Mouse (Mus musculus): ENCODE measurements around the gene Lrrfip2. TPM values are rescaled to one million over a fixed set of nuclear protein-coding genes. Genes with fewer than 3 reads are reported as not detected.

Lrrfip2 gene
- polyA plus RNA-seq, 1 experiment from 2014 or later: 45.5 TPM

- no peak overlapping the region for H3K9ac ChIP-seq (ENCODE audit: low read length)
- no peak overlapping the region for H3K4me2 ChIP-seq (ENCODE audit: low read depth, severe bottlenecking)
- no peaks in the 10 kb centered on the region for H3K4me1 ChIP-seq (ENCODE audit: control insufficient read depth, insufficient read depth, low read length)
- H3K4me3 ChIP-seq (ENCODE audit: low read depth, low read length): no peak overlapping the region
- no peak overlapping the region for H3K27ac ChIP-seq (replicated peaks; ENCODE audit: low read depth, low read length)
- H3K9me3 ChIP-seq (ENCODE audit: control insufficient read depth, low read length): no peaks in the 10 kb centered on the region
- H3K27me3 ChIP-seq (ENCODE audit: control insufficient read depth, insufficient read depth, low read length): no peaks in the 10 kb centered on the region
- H3K36me3 ChIP-seq (ENCODE audit: control insufficient read depth, insufficient read depth, low read length): no peaks in the 10 kb centered on the region
- WGBS: 86% methylated on average over 6 of the region's 6 CpGs
- no peak for DNase-seq (ENCODE audit: low spot score)
- no peak for ATAC-seq (ENCODE audit: insufficient number of reproducible peaks, low FRiP score, low TSS enrichment, low read depth)
Observed at GRCm38 (mm10) chr9:111186861-111187260, 69.5 kb downstream of the Lrrfip2 start.

GRCm38 (mm10) chr9:111188731-111189130, 71.3 kb downstream of the Lrrfip2 start:
- 92% methylated on average over 7 of the region's 7 CpGs for WGBS
- Histone ChIP-seq H3K4me2 (ENCODE audit: low read depth, severe bottlenecking) (no peak overlapping the region), H3K27me3 (ENCODE audit: control insufficient read depth, insufficient read depth, low read length) (no peaks in the 10 kb centered on the region), H3K4me1 (ENCODE audit: control insufficient read depth, insufficient read depth, low read length) (no peaks in the 10 kb centered on the region), H3K36me3 (ENCODE audit: control insufficient read depth, insufficient read depth, low read length) (no peaks in the 10 kb centered on the region), H3K27ac (replicated peaks; ENCODE audit: low read depth, low read length) (no peak overlapping the region), H3K9me3 (ENCODE audit: control insufficient read depth, low read length) (no peaks in the 10 kb centered on the region), H3K4me3 (ENCODE audit: low read depth, low read length) (no peak overlapping the region), H3K9ac (ENCODE audit: low read length) (no peak overlapping the region)
- ATAC-seq (ENCODE audit: insufficient number of reproducible peaks, low FRiP score, low TSS enrichment, low read depth) (no peak), DNase-seq (ENCODE audit: low spot score) (no peak)

GRCm38 (mm10) chr9:111193211-111193610, 75.8 kb downstream of the Lrrfip2 start:
- H3K9me3 ChIP-seq (ENCODE audit: control insufficient read depth, low read length): no peaks in the 10 kb centered on the region
- no peak overlapping the region for H3K4me3 ChIP-seq (ENCODE audit: low read depth, low read length)
- no peak for DNase-seq (ENCODE audit: low spot score)
- no peaks in the 10 kb centered on the region for H3K4me1 ChIP-seq (ENCODE audit: control insufficient read depth, insufficient read depth, low read length)
- H3K27ac ChIP-seq (replicated peaks; ENCODE audit: low read depth, low read length): no peak overlapping the region
- no peak overlapping the region for H3K4me2 ChIP-seq (ENCODE audit: low read depth, severe bottlenecking)
- 90% methylated on average over 2 of the region's 2 CpGs for WGBS
- no peaks in the 10 kb centered on the region for H3K36me3 ChIP-seq (ENCODE audit: control insufficient read depth, insufficient read depth, low read length)
- H3K27me3 ChIP-seq (ENCODE audit: control insufficient read depth, insufficient read depth, low read length): no peaks in the 10 kb centered on the region
- no peak overlapping the region for H3K9ac ChIP-seq (ENCODE audit: low read length)
- no peak for ATAC-seq (ENCODE audit: insufficient number of reproducible peaks, low FRiP score, low TSS enrichment, low read depth)

- Histone ChIP-seq H3K36me3 (ENCODE audit: control insufficient read depth, insufficient read depth, low read length) (no peaks in the 10 kb centered on the region), H3K4me3 (ENCODE audit: low read depth, low read length) (no peak overlapping the region), H3K4me1 (ENCODE audit: control insufficient read depth, insufficient read depth, low read length) (no peaks in the 10 kb centered on the region), H3K9me3 (ENCODE audit: control insufficient read depth, low read length) (no peaks in the 10 kb centered on the region), H3K4me2 (ENCODE audit: low read depth, severe bottlenecking) (no peak overlapping the region), H3K27ac (replicated peaks; ENCODE audit: low read depth, low read length) (no peak overlapping the region), H3K9ac (ENCODE audit: low read length) (no peak overlapping the region), H3K27me3 (ENCODE audit: control insufficient read depth, insufficient read depth, low read length) (no peaks in the 10 kb centered on the region)
- 86% methylated on average over 3 of the region's 3 CpGs for WGBS
- ATAC-seq (ENCODE audit: insufficient number of reproducible peaks, low FRiP score, low TSS enrichment, low read depth) (no peak), DNase-seq (ENCODE audit: low spot score) (no peak)
Observed at GRCm38 (mm10) chr9:111197116-111197515, 79.7 kb downstream of the Lrrfip2 start.

GRCm38 (mm10) chr9:111197712-111198111, 80.3 kb downstream of the Lrrfip2 start:
- no peak overlapping the region for H3K9ac ChIP-seq (ENCODE audit: low read length)
- no peaks in the 10 kb centered on the region for H3K36me3 ChIP-seq (ENCODE audit: control insufficient read depth, insufficient read depth, low read length)
- no peaks in the 10 kb centered on the region for H3K27me3 ChIP-seq (ENCODE audit: control insufficient read depth, insufficient read depth, low read length)
- no peaks in the 10 kb centered on the region for H3K4me1 ChIP-seq (ENCODE audit: control insufficient read depth, insufficient read depth, low read length)
- no peaks in the 10 kb centered on the region for H3K9me3 ChIP-seq (ENCODE audit: control insufficient read depth, low read length)
- no peak overlapping the region for H3K4me2 ChIP-seq (ENCODE audit: low read depth, severe bottlenecking)
- H3K4me3 ChIP-seq (ENCODE audit: low read depth, low read length): no peak overlapping the region
- DNase-seq (ENCODE audit: low spot score): no peak
- 94% methylated on average over 4 of the region's 4 CpGs for WGBS
- no peak for ATAC-seq (ENCODE audit: insufficient number of reproducible peaks, low FRiP score, low TSS enrichment, low read depth)
- H3K27ac ChIP-seq (replicated peaks; ENCODE audit: low read depth, low read length): no peak overlapping the region

GRCm38 (mm10) chr9:111198332-111198731, 80.9 kb downstream of the Lrrfip2 start:
- Histone ChIP-seq H3K27ac (replicated peaks; ENCODE audit: low read depth, low read length) (no peak overlapping the region), H3K4me3 (ENCODE audit: low read depth, low read length) (no peak overlapping the region), H3K9me3 (ENCODE audit: control insufficient read depth, low read length) (no peaks in the 10 kb centered on the region), H3K4me1 (ENCODE audit: control insufficient read depth, insufficient read depth, low read length) (no peaks in the 10 kb centered on the region), H3K9ac (ENCODE audit: low read length) (no peak overlapping the region), H3K4me2 (ENCODE audit: low read depth, severe bottlenecking) (no peak overlapping the region), H3K36me3 (ENCODE audit: control insufficient read depth, insufficient read depth, low read length) (no peaks in the 10 kb centered on the region), H3K27me3 (ENCODE audit: control insufficient read depth, insufficient read depth, low read length) (no peaks in the 10 kb centered on the region)
- DNase-seq (ENCODE audit: low spot score) (no peak), ATAC-seq (ENCODE audit: insufficient number of reproducible peaks, low FRiP score, low TSS enrichment, low read depth) (no peak)
- 89% methylated on average over 1 of the region's 1 CpGs for WGBS

GRCm38 (mm10) chr9:111200208-111200607, 82.8 kb downstream of the Lrrfip2 start:
- Histone ChIP-seq H3K36me3 (ENCODE audit: control insufficient read depth, insufficient read depth, low read length) (no peaks in the 10 kb centered on the region), H3K27me3 (ENCODE audit: control insufficient read depth, insufficient read depth, low read length) (no peaks in the 10 kb centered on the region), H3K9me3 (ENCODE audit: control insufficient read depth, low read length) (no peaks in the 10 kb centered on the region), H3K4me3 (ENCODE audit: low read depth, low read length) (no peak overlapping the region), H3K27ac (replicated peaks; ENCODE audit: low read depth, low read length) (no peak overlapping the region), H3K9ac (ENCODE audit: low read length) (no peak overlapping the region), H3K4me2 (ENCODE audit: low read depth, severe bottlenecking) (no peak overlapping the region), H3K4me1 (ENCODE audit: control insufficient read depth, insufficient read depth, low read length) (no peaks in the 10 kb centered on the region)
- ATAC-seq (ENCODE audit: insufficient number of reproducible peaks, low FRiP score, low TSS enrichment, low read depth): no peak
- DNase-seq (ENCODE audit: low spot score): no peak

- Histone ChIP-seq H3K27ac (replicated peaks; ENCODE audit: low read depth, low read length) (no peak overlapping the region), H3K27me3 (ENCODE audit: control insufficient read depth, insufficient read depth, low read length) (no peaks in the 10 kb centered on the region), H3K36me3 (ENCODE audit: control insufficient read depth, insufficient read depth, low read length) (0 out of 2 replicates have a peak, but pooled peaks cover 2% of the 10 kb centered on the region), H3K9ac (ENCODE audit: low read length) (no peak overlapping the region), H3K4me3 (ENCODE audit: low read depth, low read length) (no peak overlapping the region), H3K4me2 (ENCODE audit: low read depth, severe bottlenecking) (no peak overlapping the region), H3K4me1 (ENCODE audit: control insufficient read depth, insufficient read depth, low read length) (no peaks in the 10 kb centered on the region), H3K9me3 (ENCODE audit: control insufficient read depth, low read length) (no peaks in the 10 kb centered on the region)
- 81% methylated on average over 9 of the region's 9 CpGs for WGBS
- ATAC-seq (ENCODE audit: insufficient number of reproducible peaks, low FRiP score, low TSS enrichment, low read depth) (no peak), DNase-seq (ENCODE audit: low spot score) (no peak)
Observed at GRCm38 (mm10) chr9:111204601-111205375, 87.4 kb downstream of the Lrrfip2 start.

GRCm38 (mm10) chr9:111207683-111208082, 90.3 kb downstream of the Lrrfip2 start:
- no peak for ATAC-seq (ENCODE audit: insufficient number of reproducible peaks, low FRiP score, low TSS enrichment, low read depth)
- no peaks in the 10 kb centered on the region for H3K9me3 ChIP-seq (ENCODE audit: control insufficient read depth, low read length)
- no peak overlapping the region for H3K27ac ChIP-seq (replicated peaks; ENCODE audit: low read depth, low read length)
- H3K9ac ChIP-seq (ENCODE audit: low read length): no peak overlapping the region
- H3K36me3 ChIP-seq (ENCODE audit: control insufficient read depth, insufficient read depth, low read length): 0 out of 2 replicates have a peak, but pooled peaks cover 2% of the 10 kb centered on the region
- no peaks in the 10 kb centered on the region for H3K4me1 ChIP-seq (ENCODE audit: control insufficient read depth, insufficient read depth, low read length)
- H3K4me2 ChIP-seq (ENCODE audit: low read depth, severe bottlenecking): no peak overlapping the region
- 50% methylated on average over 3 of the region's 3 CpGs for WGBS
- no peak overlapping the region for H3K4me3 ChIP-seq (ENCODE audit: low read depth, low read length)
- DNase-seq (ENCODE audit: low spot score): no peak
- H3K27me3 ChIP-seq (ENCODE audit: control insufficient read depth, insufficient read depth, low read length): no peaks in the 10 kb centered on the region

Measured in limb, embryonic 11.5 days (tissue).